Mouse (Mus musculus) heart, postnatal 36 days (tissue): ENCODE results near the gene Arf4. TPM values are rescaled to one million over a fixed set of nuclear protein-coding genes. Genes with fewer than 3 reads are reported as not detected.

Experiments
- microRNA-seq, 2 experiments: library from miRNA; unstranded; fragments of <30 nt; microRNA quantifications; one replicate each; pipeline ENCODE4 v1.2.0; 2021; ENCODE audit warnings: borderline number of aligned reads in 2 of 2
- total RNA-seq, 2 experiments: library from RNA; stranded (reverse); gene quantifications; 2 replicates each; pipeline ENCODE4 v1.2.3; 2021

Gene Arf4
- total RNA-seq, 2 experiments from 2014 or later, result 66.7 to 78.0 TPM

Small RNA genes lying within 50 kb of the gene (microRNA-seq; reads per million reads assigned to microRNA genes)
- gene Mir7672, result 0.72 to 1.3 reads per million in 2 experiments

Other genes with a start within 250 kb of the Arf4 start
- 100 to 1,000 TPM; 283 to 332 TPM for gene Slmap, start 103.1 kb upstream of the Arf4 start, total RNA-seq
- gene Dennd6a, start 64.2 kb upstream of the Arf4 start, total RNA-seq, result 10 to 100 TPM; 16.3 TPM
- gene Pde12, start 31.8 kb downstream of the Arf4 start, total RNA-seq, result 1 to 10 TPM; 4.5 to 4.6 TPM
- gene Dnah12, start 55.2 kb downstream of the Arf4 start, total RNA-seq, result under 1 TPM; 0.03 TPM